Mouse (Mus musculus) CH12.LX (cell line): ENCODE data around the gene Abcb1b. TPM values are rescaled to one million over a fixed set of nuclear protein-coding genes. Genes with fewer than 3 reads are reported as not detected.

Experiments used
- DNase-seq: peaks from one replicate; pipeline ENCODE4 v3.0.0-alpha.2; 2013; ENCODE audit errors: extremely low read depth
- H3K27ac ChIP-seq: 2 replicates; pipeline ENCODE4 v1.5.1; 2012; ENCODE audit warnings: low read depth, mild to moderate bottlenecking, control low read depth, moderate library complexity; ENCODE audit not compliant: insufficient read depth
- H3K27me3 ChIP-seq: replicated peaks from 2 replicates; pipeline ENCODE3; 2012; ENCODE audit warnings: inconsistent platforms
- H3K36me3 ChIP-seq, 2 experiments: replicated peaks in 1 of 2; 2 replicates each; pipeline versions ENCODE3 to v1.6.1; 2012; ENCODE audit warnings: inconsistent platforms in 1 of 2, low read length in 1 of 2, mild to moderate bottlenecking in 1 of 2, mixed read lengths in 1 of 2, moderate library complexity in 1 of 2; ENCODE audit not compliant: control insufficient read depth in 1 of 2, insufficient read depth in 1 of 2
- H3K4me1 ChIP-seq, 2 experiments: 2 replicates each; pipeline ENCODE4 v1.6.1; 2012; ENCODE audit warnings: inconsistent platforms in 1 of 2, moderate library complexity in 1 of 2; ENCODE audit not compliant: insufficient read depth in 2 of 2, control insufficient read depth in 1 of 2
- H3K4me2 ChIP-seq: 2 replicates; pipeline ENCODE4 v1.6.1; 2012; ENCODE audit warnings: low read depth, mild to moderate bottlenecking, control low read depth; ENCODE audit not compliant: poor library complexity, insufficient read depth, severe bottlenecking
- H3K4me3 ChIP-seq, 3 experiments: fragments of 150-350 bp in 1 of 3; sonication (generic) in 1 of 3; replicated peaks in 1 of 3; 2 replicates each; pipeline versions ENCODE3 to v1.5.1; 2011 to 2012; ENCODE audit warnings: low read depth in 2 of 3, low read length in 2 of 3, mild to moderate bottlenecking in 2 of 3, moderate library complexity in 2 of 3, control low read depth in 1 of 3, improper control_type of control experiment in 1 of 3, inconsistent platforms in 1 of 3, mixed read lengths in 1 of 3; ENCODE audit not compliant: poor library complexity in 1 of 3
- H3K79me2 ChIP-seq: replicated peaks from 2 replicates; pipeline ENCODE4 v1.6.1; 2012; ENCODE audit warnings: mild to moderate bottlenecking, moderate library complexity; ENCODE audit not compliant: control insufficient read depth, poor library complexity, insufficient read depth, severe bottlenecking; ENCODE audit errors: extremely low read depth
- H3K9ac ChIP-seq: 2 replicates; pipeline ENCODE4 v1.6.1; 2012; ENCODE audit warnings: low read depth, mild to moderate bottlenecking, control low read depth, moderate library complexity; ENCODE audit not compliant: insufficient read depth
- H3K9me3 ChIP-seq: replicated peaks from 2 replicates; pipeline ENCODE3; 2012; ENCODE audit warnings: low read length, inconsistent platforms, mixed read lengths
- BHLHE40 ChIP-seq: IDR thresholded peaks from 2 replicates; pipeline ENCODE4 v1.6.1; 2011; ENCODE audit warnings: mild to moderate bottlenecking, low read depth, low read length, improper control_type of control experiment
- CHD1 ChIP-seq: IDR thresholded peaks from 2 replicates; pipeline ENCODE4 v1.6.1; 2012; ENCODE audit warnings: low read depth, low read length, improper control_type of control experiment, inconsistent platforms
- CTCF ChIP-seq, 2 experiments: IDR thresholded peaks in 1 of 2; conservative IDR thresholded peaks in 1 of 2; 2 replicates each; pipeline ENCODE4 v1.5.1; 2011 to 2012; ENCODE audit warnings: low read depth in 2 of 2, low read length in 2 of 2, improper control_type of control experiment in 1 of 2, inconsistent platforms in 1 of 2, mild to moderate bottlenecking in 1 of 2, moderate library complexity in 1 of 2
- ELF1 ChIP-seq: IDR thresholded peaks from 2 replicates; pipeline ENCODE4 v1.6.1; 2014; ENCODE audit warnings: low read depth, mild to moderate bottlenecking, inconsistent platforms, low read length, improper control_type of control experiment
- ETS1 ChIP-seq: conservative IDR thresholded peaks from 2 replicates; pipeline ENCODE4 v1.6.1; 2012; ENCODE audit warnings: low read depth, mild to moderate bottlenecking, inconsistent platforms, low read length, improper control_type of control experiment, moderate library complexity
- HCFC1 ChIP-seq: IDR thresholded peaks from 2 replicates; pipeline ENCODE4 v1.6.1; 2012; ENCODE audit warnings: low read depth, mild to moderate bottlenecking, inconsistent platforms, low read length, improper control_type of control experiment
- IRF4 ChIP-seq: IDR thresholded peaks from 2 replicates; pipeline ENCODE4 v1.6.1; 2014; ENCODE audit warnings: low read depth, mild to moderate bottlenecking, inconsistent platforms, low read length, improper control_type of control experiment
- KAT2A ChIP-seq: IDR thresholded peaks from 2 replicates; pipeline ENCODE4 v1.6.1; 2012; ENCODE audit warnings: low read length, improper control_type of control experiment, inconsistent platforms; ENCODE audit not compliant: insufficient replicate concordance
- MYC ChIP-seq: IDR thresholded peaks from 2 replicates; pipeline ENCODE4 v1.6.1; 2011; ENCODE audit warnings: low read depth, mild to moderate bottlenecking, improper control_type of control experiment, low read length
- NRF1 ChIP-seq: IDR thresholded peaks from 2 replicates; pipeline ENCODE4 v1.6.1; 2014; ENCODE audit warnings: low read depth, mild to moderate bottlenecking, inconsistent platforms, low read length, improper control_type of control experiment, moderate library complexity
- PAX5 ChIP-seq: IDR thresholded peaks from 2 replicates; pipeline ENCODE4 v1.6.1; 2012; ENCODE audit warnings: low read length, inconsistent platforms, mixed read lengths
- POLR2A ChIP-seq: IDR thresholded peaks from 2 replicates; pipeline ENCODE4 v1.6.1; 2011; ENCODE audit warnings: low read depth, mild to moderate bottlenecking, improper control_type of control experiment, low read length
- RAD21 ChIP-seq: IDR thresholded peaks from 2 replicates; pipeline ENCODE4 v1.6.1; 2011; ENCODE audit warnings: low read depth, mild to moderate bottlenecking, low read length, improper control_type of control experiment, moderate library complexity
- SIN3A ChIP-seq: IDR thresholded peaks from 2 replicates; pipeline ENCODE4 v1.6.1; 2012; ENCODE audit warnings: low read length, improper control_type of control experiment, inconsistent platforms
- SMC3 ChIP-seq: IDR thresholded peaks from 2 replicates; pipeline ENCODE4 v1.6.1; 2011; ENCODE audit warnings: low read depth, low read length, improper control_type of control experiment
- USF2 ChIP-seq: conservative IDR thresholded peaks from 2 replicates; pipeline ENCODE4 v1.6.1; 2011; ENCODE audit warnings: low read depth, low read length, improper control_type of control experiment
- ZC3H11A ChIP-seq: IDR thresholded peaks from 2 replicates; pipeline ENCODE4 v1.6.1; 2012; ENCODE audit warnings: low read depth, mild to moderate bottlenecking, inconsistent platforms, low read length, improper control_type of control experiment
- ZNF384 ChIP-seq: IDR thresholded peaks from 2 replicates; pipeline ENCODE4 v1.6.1; 2012; ENCODE audit warnings: low read depth, low read length, improper control_type of control experiment, inconsistent platforms
- dilution Hi-C: fragments of 300-500 bp; cut with MboI; formaldehyde crosslinking; loops from 2 replicates; pipeline ENCODE4 v1.14.3; 2020; ENCODE audit warnings: low sequenced_read_pairs; ENCODE audit not compliant: extremely low pct_unique_long_range_greater_than_20kb, extremely low pct_ligation_motif_present
- in situ Hi-C: fragments of 300-500 bp; cut with MboI; formaldehyde crosslinking; loops from 3 replicates; pipeline ENCODE4 v1.14.3; 2019; ENCODE audit warnings: low sequenced_read_pairs, low pct_ligation_motif_present, low pct_unique_long_range_greater_than_20kb, mixed read lengths
- polyA plus RNA-seq: library from polyadenylated mRNA; unstranded; fragments of >175 nt; gene quantifications from 2 replicates; pipeline ENCODE4 v1.2.1, GENCODE M21; 2012; ENCODE audit warnings: low read depth; ENCODE audit not compliant: insufficient read length
- total RNA-seq, 2 experiments: library from RNA; depleted of rRNA; stranded (reverse); fragments of 300-350 nt in 1 of 2; fragments of >200 nt in 1 of 2; gene quantifications; 2 replicates each; pipeline ENCODE4 v1.2.3; 2012 to 2014

The Abcb1b gene
- total and polyA plus RNA-seq, 3 experiments = 1.2 to 14.2 (median 1.8) TPM

DNA sequence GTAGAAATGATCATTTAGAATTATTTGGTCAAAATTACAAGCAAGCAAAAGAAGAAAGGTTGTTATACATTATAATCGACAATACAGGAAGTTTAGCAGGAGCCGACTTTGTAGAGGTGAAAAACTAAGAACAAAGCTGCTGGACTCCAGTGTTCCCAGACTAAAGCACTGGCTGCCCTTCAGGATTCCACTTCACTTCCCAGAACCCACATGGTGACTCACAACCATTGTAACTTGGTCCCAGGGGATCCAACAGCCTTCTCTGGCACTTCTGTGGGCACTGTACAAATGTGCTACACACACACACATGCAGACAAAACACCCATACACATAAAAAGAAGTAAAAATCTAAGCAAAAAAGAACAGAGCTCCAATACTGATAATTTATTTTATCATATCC is 19.2 kb upstream of the Abcb1b start:
- Histone ChIP-seq H3K36me3 (no peaks in the 10 kb centered on the region), H3K27ac (no peak overlapping the region), H3K27me3 (no peaks in the 10 kb centered on the region), H3K4me2 (no peak overlapping the region), H3K79me2 (no peaks in the 10 kb centered on the region), H3K9ac (no peak overlapping the region), H3K9me3 (no peaks in the 10 kb centered on the region), H3K4me3 (no peak overlapping the region), H3K4me1 (no peaks in the 10 kb centered on the region; a peak in 1 of 4 replicates)
- dilution Hi-C loops (no loop called here), in situ Hi-C loops (no loop called here)
- DNase-seq = no peak
- no peak for TF ChIP-seq MYC
- TF ChIP-seq PAX5 = no peak
- no peak for TF ChIP-seq ETS1
- TF ChIP-seq BHLHE40 = no peak
- TF ChIP-seq ZC3H11A = no peak
- no peak for TF ChIP-seq IRF4
- TF ChIP-seq RAD21 = no peak
- TF ChIP-seq HCFC1 = no peak
- no peak for TF ChIP-seq SIN3A
- TF ChIP-seq ELF1 = no peak
- TF ChIP-seq CTCF (conservative IDR thresholded peaks at IDR 0.05 in 1 of 2, IDR thresholded peaks at IDR 0.05 in 1 of 2; ENCODE audit: low read depth in 2 of 2, low read length in 2 of 2) = no peak
- no peak for TF ChIP-seq CHD1
- TF ChIP-seq SMC3 = no peak
- TF ChIP-seq ZNF384 = no peak
- no peak for TF ChIP-seq KAT2A

DNA sequence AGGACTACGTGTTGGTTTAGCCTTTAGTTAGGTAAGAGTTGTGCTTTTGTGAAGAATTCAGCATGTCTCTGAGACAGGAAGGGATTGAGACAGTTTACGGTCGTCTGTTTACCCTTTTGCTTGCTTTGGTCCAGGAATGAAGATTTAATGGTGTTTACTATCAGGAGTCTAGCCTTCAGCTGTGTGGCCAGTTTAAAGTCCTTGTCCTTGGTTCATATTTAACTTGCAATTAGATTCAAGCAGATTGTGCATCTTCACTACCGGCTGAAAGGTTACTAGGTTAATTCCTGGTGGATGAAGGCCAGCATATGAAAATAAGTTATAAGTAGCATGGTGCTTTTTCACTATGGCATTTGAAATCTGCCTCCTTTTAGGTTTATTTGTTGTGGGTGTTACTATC is 5.7 kb upstream of the Abcb1b start:
- Histone ChIP-seq H3K4me1 (no peaks in the 10 kb centered on the region), H3K4me2 (no peak overlapping the region), H3K27ac (no peak overlapping the region), H3K27me3 (no peaks in the 10 kb centered on the region), H3K4me3 (no peak overlapping the region), H3K9ac (no peak overlapping the region), H3K36me3 (no peaks in the 10 kb centered on the region), H3K9me3 (no peaks in the 10 kb centered on the region), H3K79me2 (no peaks in the 10 kb centered on the region)
- no peak for DNase-seq
- in situ Hi-C loops = no loop called here
- TF ChIP-seq ETS1 (no peak), ELF1 (no peak), ZC3H11A (no peak), USF2 (no peak), RAD21 (no peak), SIN3A (no peak), NRF1 (no peak), HCFC1 (no peak), POLR2A (no peak), CTCF (conservative IDR thresholded peaks at IDR 0.05 in 1 of 2, IDR thresholded peaks at IDR 0.05 in 1 of 2; ENCODE audit: low read depth in 2 of 2, low read length in 2 of 2) (no peak)
- dilution Hi-C loops = no loop called here
